In genomic region chr13:52298362-52298761, GRCm38 (mm10) we compare ENCODE assay signal across 23 mouse cellular contexts.
DNase-seq lines count a peak whose midpoint lies in the region; ATAC-seq lines count a peak whose summit lies in the region.
"Had no signal": no experiment of that assay in that cellular context is flagged by ENCODE, and none has a peak within 500 bp of the region (broad histone marks: within the 10 kb centered on the region; RNA-seq: fewer than 3 reads in every experiment).

No protein-coding gene starts in this region.

- no peak overlapping the region for H3K9ac ChIP-seq in embryonic facial prominence, embryonic 14.5 days (ENCODE audit: low read depth, low read length)
- H3K9ac ChIP-seq: heart, embryonic 13.5 days; hindbrain, embryonic 12.5 days had no signal

- no peaks in the 10 kb centered on the region for H3K9me3 ChIP-seq in embryonic facial prominence, embryonic 14.5 days (ENCODE audit: control insufficient read depth, low read length)
- 0 out of 2 replicates have a peak, but pooled peaks cover 2% of the 10 kb centered on the region for H3K9me3 ChIP-seq in embryonic facial prominence, embryonic 10.5 days
- H3K9me3 ChIP-seq: heart, embryonic 13.5 days; hindbrain, embryonic 12.5 days had no signal

- ATAC-seq in embryonic facial prominence, embryonic 14.5 days (ENCODE audit: low read depth) = no peak
- ATAC-seq: CD4-positive, CD25-positive, alpha-beta regulatory T cell, adult 4 months; hindbrain, embryonic 16.5 days; inflammation-experienced regulatory T-cells, adult 6 months; intestine, postnatal 0 days had no signal

- H3K4me2 ChIP-seq in embryonic facial prominence, embryonic 14.5 days (ENCODE audit: low read depth, low read length) = no peak overlapping the region
- H3K4me2 ChIP-seq: heart, embryonic 13.5 days; hindbrain, embryonic 12.5 days had no signal

- H3K36me3 ChIP-seq in embryonic facial prominence, embryonic 14.5 days (ENCODE audit: control insufficient read depth, insufficient read depth, low read length) = no peaks in the 10 kb centered on the region
- no peaks in the 10 kb centered on the region for H3K36me3 ChIP-seq in embryonic facial prominence, embryonic 10.5 days (replicated peaks)
- H3K36me3 ChIP-seq: G1E; heart, embryonic 13.5 days; hindbrain, embryonic 12.5 days had no signal

- H3K4me1 ChIP-seq in embryonic facial prominence, embryonic 14.5 days (ENCODE audit: control insufficient read depth, insufficient read depth, low read length) = no peaks in the 10 kb centered on the region
- H3K4me1 ChIP-seq in embryonic facial prominence, embryonic 10.5 days = no peaks in the 10 kb centered on the region
- H3K4me1 ChIP-seq: heart, embryonic 13.5 days had no signal

- H3K27me3 ChIP-seq in embryonic facial prominence, embryonic 14.5 days (replicated peaks; ENCODE audit: control insufficient read depth, insufficient read depth, low read length) = no peaks in the 10 kb centered on the region
- no peaks in the 10 kb centered on the region for H3K27me3 ChIP-seq in embryonic facial prominence, embryonic 10.5 days (replicated peaks; ENCODE audit: low read depth, poor library complexity, severe bottlenecking)
- H3K27me3 ChIP-seq: heart, embryonic 13.5 days; hindbrain, embryonic 12.5 days had no signal

- no peak overlapping the region for H3K4me3 ChIP-seq in embryonic facial prominence, embryonic 14.5 days (ENCODE audit: low read depth, low read length)
- no peak overlapping the region for H3K4me3 ChIP-seq in embryonic facial prominence, embryonic 10.5 days
- H3K4me3 ChIP-seq: heart, adult 2 months; heart, embryonic 13.5 days; hindbrain, embryonic 12.5 days had no signal

- WGBS in embryonic facial prominence, embryonic 14.5 days = 55% methylated on average over 5 of the region's 5 CpGs
- WGBS in embryonic facial prominence, embryonic 10.5 days = 78% methylated on average over 5 of the region's 5 CpGs

- H3K27ac ChIP-seq in embryonic facial prominence, embryonic 14.5 days (replicated peaks; ENCODE audit: low read depth, low read length) = no peak overlapping the region
- H3K27ac ChIP-seq in embryonic facial prominence, embryonic 10.5 days (replicated peaks) = no peak overlapping the region
- H3K27ac ChIP-seq: heart, adult 2 months; heart, embryonic 13.5 days; hindbrain, embryonic 12.5 days had no signal

- DNase-seq in embryonic facial prominence, embryonic 14.5 days (ENCODE audit: low spot score) = peak; percentile 31
- no peak for DNase-seq in embryonic facial prominence, embryonic 10.5 days (ENCODE audit: low spot score)
- DNase-seq in heart, adult 11 months = peak; percentile 15
- DNase-seq in heart, adult 8-10 months (ENCODE audit: low spot score) = no peak
- DNase-seq in retina, postnatal 1 day = peak; percentile 32
- DNase-seq in retina, embryonic 14.5 days (ENCODE audit: low spot score) = no peak
- no peak for DNase-seq in thymus, adult 18-20 months
- no peak for DNase-seq in urinary bladder, postnatal 25 days (ENCODE audit: low spot score)
- DNase-seq: adrenal gland, postnatal 10 days; B cell, adult 2 months; cerebellum, adult 18-20 months; cerebellum, adult 9-11 months; cerebellum, postnatal 36 days; gastrocnemius, postnatal 10 days; heart, adult 2 months; heart, postnatal 4 days had no signal

Comparison
In these comparisons a context has a peak if more than half of its experiments do, and no peak if none do; other contexts are left out.
1. DNase-seq: peak in embryonic facial prominence, embryonic 14.5 days (single experiment), heart, adult 11 months (single experiment) and retina, postnatal 1 day (single experiment); none in embryonic facial prominence, embryonic 10.5 days (single experiment), heart, adult 8-10 months (single experiment), retina, embryonic 14.5 days (single experiment), thymus, adult 18-20 months (0 of 2) and urinary bladder, postnatal 25 days (single experiment).